Comparison of ENCODE assay signal across 9 mouse cellular contexts in genomic region chr3:89316833-89317232, GRCm38 (mm10). TPM values are rescaled to one million over a fixed set of nuclear protein-coding genes. Genes with fewer than 3 reads are reported as not detected.
A peak's percentile ranks its signal among the peaks of the same experiment; 100 is the strongest.
DNase-seq lines count a peak whose midpoint lies in the region; ATAC-seq and TF ChIP-seq lines count a peak whose summit lies in the region.
"Had no signal": no experiment of that assay in that cellular context is flagged by ENCODE, and none has a peak within 500 bp of the region (broad histone marks: within the 10 kb centered on the region; RNA-seq: fewer than 3 reads in every experiment).

No protein-coding gene starts in this region.

- in situ Hi-C loops in CH12.LX (cut with MboI; ENCODE audit: low pct_ligation_motif_present, low pct_unique_long_range_greater_than_20kb, low sequenced_read_pairs): no loop called here

- H3K4me1 ChIP-seq in CH12.LX (ENCODE audit: control insufficient read depth in 1 of 2, insufficient read depth in 2 of 2): peaks cover 31 to 61% of the 10 kb centered on the region in 2 experiments
- H3K4me1 ChIP-seq in forebrain, embryonic 12.5 days: peaks cover 65% of the 10 kb centered on the region
- H3K4me1 ChIP-seq in heart, embryonic 16.5 days (ENCODE audit: control insufficient read depth, insufficient read depth, low read length): peaks cover 51% of the 10 kb centered on the region
- no peaks in the 10 kb centered on the region; a peak in 1 of 4 replicates for H3K4me1 ChIP-seq in liver, embryonic 14.5 days (replicated peaks; ENCODE audit: control insufficient read depth in 2 of 2, insufficient read depth in 2 of 2, low read length in 1 of 2)
- H3K4me1 ChIP-seq in neural tube, embryonic 12.5 days: peaks cover 71% of the 10 kb centered on the region
- peaks cover 55% of the 10 kb centered on the region for H3K4me1 ChIP-seq in stomach, embryonic 16.5 days (ENCODE audit: control insufficient read depth, insufficient read depth, low read length)

- 3% methylated on average over 4 of the region's 4 CpGs for WGBS in forebrain, embryonic 12.5 days
- 8% methylated on average over 4 of the region's 4 CpGs for WGBS in heart, embryonic 16.5 days
- 0% methylated on average over 4 of the region's 4 CpGs for WGBS in liver, embryonic 14.5 days (ENCODE audit: insufficient replicate concordance)
- 1% methylated on average over 4 of the region's 4 CpGs for WGBS in neural tube, embryonic 12.5 days
- 2% methylated on average over 4 of the region's 4 CpGs for WGBS in stomach, embryonic 16.5 days

- no peak for TF ChIP-seq EP300 in CH12.LX (IDR thresholded peaks at IDR 0.05; ENCODE audit: low read length)
- TF ChIP-seq EP300 in liver, embryonic 14.5 days (IDR thresholded peaks at IDR 0.05; ENCODE audit: low read depth): no peak

- no peak for TF ChIP-seq POLR2A in CH12.LX (IDR thresholded peaks at IDR 0.05; ENCODE audit: low read depth, low read length)

- peak; percentile 76 for DNase-seq in CH12.LX (ENCODE audit: extremely low read depth)
- peak; percentile 59 for DNase-seq in c-Kit-positive CD71-positive TER-119-negative erythroid progenitor cells, embryonic 14.5 days (ENCODE audit: low read depth)
- DNase-seq in kidney, postnatal 14 days: peak; percentile 93
- DNase-seq in liver, embryonic 14.5 days (ENCODE audit: low read depth in 3 of 3, low spot score in 3 of 3): peak in 1 of 3 experiments; percentile 52

- H3K9ac ChIP-seq in CH12.LX (ENCODE audit: insufficient read depth, low read depth): no peak overlapping the region
- no peak overlapping the region for H3K9ac ChIP-seq in forebrain, embryonic 12.5 days
- H3K9ac ChIP-seq in heart, embryonic 16.5 days (ENCODE audit: low read length): 0 out of 2 replicates have a peak overlapping the region, but pooled peaks have one; percentile 3
- no peak overlapping the region for H3K9ac ChIP-seq in liver, embryonic 14.5 days (replicated peaks)
- 0 out of 2 replicates have a peak overlapping the region, but pooled peaks have one; percentile 26 for H3K9ac ChIP-seq in neural tube, embryonic 12.5 days
- no peak overlapping the region for H3K9ac ChIP-seq in stomach, embryonic 16.5 days (ENCODE audit: low read length)

- peaks cover 3% of the 10 kb centered on the region for H3K9me3 ChIP-seq in CH12.LX (replicated peaks; ENCODE audit: low read length)
- no peaks in the 10 kb centered on the region for H3K9me3 ChIP-seq in forebrain, embryonic 12.5 days
- no peaks in the 10 kb centered on the region for H3K9me3 ChIP-seq in heart, embryonic 16.5 days (replicated peaks; ENCODE audit: control insufficient read depth, low read length)
- no peaks in the 10 kb centered on the region for H3K9me3 ChIP-seq in liver, embryonic 14.5 days (ENCODE audit: control insufficient read depth, low read length)
- H3K9me3 ChIP-seq in neural tube, embryonic 12.5 days: no peaks in the 10 kb centered on the region
- no peaks in the 10 kb centered on the region for H3K9me3 ChIP-seq in stomach, embryonic 16.5 days (replicated peaks; ENCODE audit: control insufficient read depth, low read length)

- H3K4me2 ChIP-seq in CH12.LX (ENCODE audit: insufficient read depth, low read depth, poor library complexity, severe bottlenecking): no peak overlapping the region
- peak overlapping the region; percentile 73 for H3K4me2 ChIP-seq in forebrain, embryonic 12.5 days
- H3K4me2 ChIP-seq in heart, embryonic 16.5 days (ENCODE audit: low read depth, low read length): peak overlapping the region; percentile 75; the same call in 1 of the 2 replicates
- no peak overlapping the region for H3K4me2 ChIP-seq in liver, embryonic 14.5 days (ENCODE audit: low read depth)
- H3K4me2 ChIP-seq in neural tube, embryonic 12.5 days (replicated peaks): peak overlapping the region; percentile 61
- peak overlapping the region; percentile 70 for H3K4me2 ChIP-seq in stomach, embryonic 16.5 days (ENCODE audit: low read depth, low read length)

- TF ChIP-seq CTCF in CH12.LX (conservative IDR thresholded peaks at IDR 0.05 in 1 of 2, IDR thresholded peaks at IDR 0.05 in 1 of 2; ENCODE audit: low read depth in 2 of 2, low read length in 2 of 2): peak; percentile 79 to 96
- TF ChIP-seq CTCF in liver, embryonic 14.5 days (IDR thresholded peaks at IDR 0.05; ENCODE audit: low read depth): peak; percentile 94

- no peaks in the 10 kb centered on the region for H3K36me3 ChIP-seq in CH12.LX (replicated peaks in 1 of 2; ENCODE audit: control insufficient read depth in 1 of 2, insufficient read depth in 1 of 2, low read length in 1 of 2)
- no peaks in the 10 kb centered on the region for H3K36me3 ChIP-seq in forebrain, embryonic 12.5 days (replicated peaks)
- no peaks in the 10 kb centered on the region for H3K36me3 ChIP-seq in heart, embryonic 16.5 days (ENCODE audit: control insufficient read depth, insufficient read depth)
- H3K36me3 ChIP-seq in liver, embryonic 14.5 days (replicated peaks; ENCODE audit: control insufficient read depth, insufficient read depth, low read depth): no peaks in the 10 kb centered on the region
- H3K36me3 ChIP-seq in neural tube, embryonic 12.5 days: peaks cover 21% of the 10 kb centered on the region
- H3K36me3 ChIP-seq in stomach, embryonic 16.5 days (ENCODE audit: control insufficient read depth, insufficient read depth, low read length): no peaks in the 10 kb centered on the region

- ATAC-seq in forebrain, embryonic 12.5 days (ENCODE audit: low FRiP score): peak; percentile 45
- peak; percentile 29 for ATAC-seq in heart, embryonic 16.5 days (replicated peaks; ENCODE audit: extremely low read depth, insufficient read depth, low FRiP score)
- no peak for ATAC-seq in liver, embryonic 14.5 days (ENCODE audit: insufficient read depth)
- ATAC-seq in neural tube, embryonic 12.5 days (ENCODE audit: low FRiP score, low read depth): peak; percentile 15; the same call in 1 of the 2 replicates
- ATAC-seq in stomach, embryonic 16.5 days (ENCODE audit: insufficient read depth, low FRiP score): peak; percentile 41; the same call in 1 of the 2 replicates

- H3K27ac ChIP-seq in CH12.LX (ENCODE audit: insufficient read depth, low read depth): no peak overlapping the region
- no peak overlapping the region for H3K27ac ChIP-seq in forebrain, embryonic 12.5 days
- no peak overlapping the region for H3K27ac ChIP-seq in heart, embryonic 16.5 days (ENCODE audit: low read length)
- H3K27ac ChIP-seq in liver, embryonic 14.5 days: no peak overlapping the region
- H3K27ac ChIP-seq in neural tube, embryonic 12.5 days: no peak overlapping the region
- peak overlapping the region; percentile 63 for H3K27ac ChIP-seq in stomach, embryonic 16.5 days (ENCODE audit: low read length)

- TF ChIP-seq RAD21 in CH12.LX (IDR thresholded peaks at IDR 0.05; ENCODE audit: low read depth, low read length): peak; percentile 94

- H3K4me3 ChIP-seq in CH12.LX (replicated peaks in 1 of 3; ENCODE audit: low read depth in 2 of 3, low read length in 2 of 3, poor library complexity in 1 of 3): no peak overlapping the region
- no peak overlapping the region for H3K4me3 ChIP-seq in forebrain, embryonic 12.5 days (replicated peaks)
- no peak overlapping the region for H3K4me3 ChIP-seq in heart, embryonic 16.5 days (ENCODE audit: low read length)
- no peak overlapping the region for H3K4me3 ChIP-seq in liver, embryonic 14.5 days (ENCODE audit: insufficient read depth in 1 of 2, low read depth in 2 of 2, low read length in 2 of 2)
- H3K4me3 ChIP-seq in neural tube, embryonic 12.5 days: no peak overlapping the region
- H3K4me3 ChIP-seq in stomach, embryonic 16.5 days (replicated peaks; ENCODE audit: low read length): peak overlapping the region; percentile 42
- H3K4me3 ChIP-seq: erythroblast, embryonic 14.5 days had no signal

- H3K27me3 ChIP-seq in CH12.LX (replicated peaks): peaks cover 49% of the 10 kb centered on the region
- H3K27me3 ChIP-seq in forebrain, embryonic 12.5 days: peaks cover 61% of the 10 kb centered on the region
- peaks cover 51% of the 10 kb centered on the region for H3K27me3 ChIP-seq in heart, embryonic 16.5 days (ENCODE audit: control insufficient read depth, insufficient read depth, low read length)
- H3K27me3 ChIP-seq in liver, embryonic 14.5 days (ENCODE audit: control insufficient read depth, insufficient read depth, low read length): peaks cover 62% of the 10 kb centered on the region
- peaks cover 36% of the 10 kb centered on the region for H3K27me3 ChIP-seq in neural tube, embryonic 12.5 days (replicated peaks)
- H3K27me3 ChIP-seq in stomach, embryonic 16.5 days (ENCODE audit: control insufficient read depth, insufficient read depth, low read length): peaks cover 32% of the 10 kb centered on the region

- dilution Hi-C loops in CH12.LX (cut with MboI; ENCODE audit: extremely low pct_ligation_motif_present, extremely low pct_unique_long_range_greater_than_20kb, low sequenced_read_pairs): no loop called here

- no peaks in the 10 kb centered on the region for H3K79me2 ChIP-seq in CH12.LX (replicated peaks; ENCODE audit: control insufficient read depth, extremely low read depth, insufficient read depth, poor library complexity, severe bottlenecking)

RNA-seq across cellular contexts. Expression of gene Efna3, which starts 5.9 kb away (rescaled TPM):
- total RNA-seq in CH12.LX (2012; rRNA removed) (0.13 TPM in 1 of 2 replicates, not detected in the other), CH12.LX (2014; rRNA removed) (0.09 TPM in 1 of 2 replicates, not detected in the other)
- polyA plus RNA-seq in CH12.LX (2012; ENCODE audit: insufficient read length, low read depth): 0.19 TPM in 1 of 2 replicates, not detected in the other
- polyA plus RNA-seq in forebrain, embryonic 12.5 days (2016; fragmentation: Nextera tagmentation; extraction: Ambion mirVana): 11.9 and 14.9 TPM in 2 replicates
- 0.89 and 1.1 TPM in 2 replicates for polyA plus RNA-seq in heart, embryonic 16.5 days (2015; fragmentation: Nextera tagmentation; extraction: Ambion mirVana)
- 0.06 and 0.13 TPM in 2 replicates for polyA plus RNA-seq in liver, embryonic 14.5 days (2012; rRNA removed)
- polyA plus RNA-seq in liver, embryonic 14.5 days (2014; fragmentation: Nextera tagmentation; extraction: Ambion mirVana): 0.05 and 0.08 TPM in 2 replicates
- polyA plus RNA-seq in neural tube, embryonic 12.5 days (2016; fragmentation: Nextera tagmentation; extraction: Ambion mirVana): 51.3 and 54.7 TPM in 2 replicates
- 13.0 and 16.0 TPM in 2 replicates for polyA plus RNA-seq in stomach, embryonic 16.5 days (2015; fragmentation: Nextera tagmentation; extraction: Ambion mirVana)
- polyA plus RNA-seq: erythroblast, embryonic 14.5 days had no signal

RNA-seq across cellular contexts. Expression of gene Efna4, which starts 21.0 kb away (rescaled TPM):
- total RNA-seq in CH12.LX (2012; rRNA removed) (2.6 and 3.1 TPM in 2 replicates), CH12.LX (2014; rRNA removed) (0.76 and 1.1 TPM in 2 replicates)
- polyA plus RNA-seq in CH12.LX (2012; ENCODE audit: insufficient read length, low read depth): 1.00 and 1.1 TPM in 2 replicates
- polyA plus RNA-seq in forebrain, embryonic 12.5 days (2016; fragmentation: Nextera tagmentation; extraction: Ambion mirVana): 17.1 and 20.0 TPM in 2 replicates
- 5.2 and 7.3 TPM in 2 replicates for polyA plus RNA-seq in heart, embryonic 16.5 days (2015; fragmentation: Nextera tagmentation; extraction: Ambion mirVana)
- 0.81 and 0.92 TPM in 2 replicates for polyA plus RNA-seq in liver, embryonic 14.5 days (2012; rRNA removed)
- polyA plus RNA-seq in liver, embryonic 14.5 days (2014; fragmentation: Nextera tagmentation; extraction: Ambion mirVana): 0.62 and 0.78 TPM in 2 replicates
- 15.8 and 17.8 TPM in 2 replicates for polyA plus RNA-seq in neural tube, embryonic 12.5 days (2016; fragmentation: Nextera tagmentation; extraction: Ambion mirVana)
- polyA plus RNA-seq in stomach, embryonic 16.5 days (2015; fragmentation: Nextera tagmentation; extraction: Ambion mirVana): 15.0 and 15.5 TPM in 2 replicates
- polyA plus RNA-seq: erythroblast, embryonic 14.5 days had no signal

RNA-seq across cellular contexts. Expression of gene Adam15, which starts 33.0 kb away (rescaled TPM):
- total RNA-seq in CH12.LX (2012; rRNA removed): 31.3 and 39.1 TPM in 2 replicates
- total RNA-seq in CH12.LX (2014; rRNA removed): 5.8 and 5.9 TPM in 2 replicates
- 26.2 and 26.5 TPM in 2 replicates for polyA plus RNA-seq in CH12.LX (2012; ENCODE audit: insufficient read length, low read depth)
- 22.7 and 28.2 TPM in 2 replicates for polyA plus RNA-seq in forebrain, embryonic 12.5 days (2016; fragmentation: Nextera tagmentation; extraction: Ambion mirVana)
- 61.5 and 73.6 TPM in 2 replicates for polyA plus RNA-seq in heart, embryonic 16.5 days (2015; fragmentation: Nextera tagmentation; extraction: Ambion mirVana)
- polyA plus RNA-seq in liver, embryonic 14.5 days (2012; rRNA removed): 6.2 TPM in 2 replicates
- polyA plus RNA-seq in liver, embryonic 14.5 days (2014; fragmentation: Nextera tagmentation; extraction: Ambion mirVana): 4.0 and 4.9 TPM in 2 replicates
- 37.1 and 40.4 TPM in 2 replicates for polyA plus RNA-seq in neural tube, embryonic 12.5 days (2016; fragmentation: Nextera tagmentation; extraction: Ambion mirVana)
- 61.1 and 69.5 TPM in 2 replicates for polyA plus RNA-seq in stomach, embryonic 16.5 days (2015; fragmentation: Nextera tagmentation; extraction: Ambion mirVana)

RNA-seq across cellular contexts. Expression of gene Efna1, which starts 35.9 kb away (rescaled TPM):
- 0.59 and 0.93 TPM in 2 replicates for total RNA-seq in CH12.LX (2012; rRNA removed)
- total RNA-seq in CH12.LX (2014; rRNA removed): 0.62 and 0.70 TPM in 2 replicates
- 0.71 and 0.80 TPM in 2 replicates for polyA plus RNA-seq in CH12.LX (2012; ENCODE audit: insufficient read length, low read depth)
- 9.7 and 12.6 TPM in 2 replicates for polyA plus RNA-seq in forebrain, embryonic 12.5 days (2016; fragmentation: Nextera tagmentation; extraction: Ambion mirVana)
- polyA plus RNA-seq in heart, embryonic 16.5 days (2015; fragmentation: Nextera tagmentation; extraction: Ambion mirVana): 34.4 and 45.5 TPM in 2 replicates
- 3.6 and 3.7 TPM in 2 replicates for polyA plus RNA-seq in liver, embryonic 14.5 days (2012; rRNA removed)
- polyA plus RNA-seq in liver, embryonic 14.5 days (2014; fragmentation: Nextera tagmentation; extraction: Ambion mirVana): 2.9 TPM in 2 replicates
- polyA plus RNA-seq in neural tube, embryonic 12.5 days (2016; fragmentation: Nextera tagmentation; extraction: Ambion mirVana): 14.4 and 15.9 TPM in 2 replicates
- polyA plus RNA-seq in stomach, embryonic 16.5 days (2015; fragmentation: Nextera tagmentation; extraction: Ambion mirVana): 41.5 and 44.7 TPM in 2 replicates

RNA-seq across cellular contexts. Expression of gene Dcst2, which starts 44.9 kb away (rescaled TPM):
- total RNA-seq in CH12.LX (2012; rRNA removed) (not detected in 2 replicates), CH12.LX (2014; rRNA removed) (not detected in 2 replicates)
- polyA plus RNA-seq in CH12.LX (2012; ENCODE audit: insufficient read length, low read depth): 0.10 and 0.14 TPM in 2 replicates
- polyA plus RNA-seq in forebrain, embryonic 12.5 days (2016; fragmentation: Nextera tagmentation; extraction: Ambion mirVana): 0.13 and 0.22 TPM in 2 replicates
- polyA plus RNA-seq in heart, embryonic 16.5 days (2015; fragmentation: Nextera tagmentation; extraction: Ambion mirVana): not detected in 2 replicates
- polyA plus RNA-seq in liver, embryonic 14.5 days (2012; rRNA removed): 0.02 and 0.03 TPM in 2 replicates
- 0.04 TPM in 1 of 2 replicates, not detected in the other for polyA plus RNA-seq in liver, embryonic 14.5 days (2014; fragmentation: Nextera tagmentation; extraction: Ambion mirVana)
- 0.10 and 0.17 TPM in 2 replicates for polyA plus RNA-seq in neural tube, embryonic 12.5 days (2016; fragmentation: Nextera tagmentation; extraction: Ambion mirVana)
- 0.45 and 0.49 TPM in 2 replicates for polyA plus RNA-seq in stomach, embryonic 16.5 days (2015; fragmentation: Nextera tagmentation; extraction: Ambion mirVana)
- polyA plus RNA-seq: erythroblast, embryonic 14.5 days had no signal

Comparison
In these comparisons a context has a peak if more than half of its experiments do, and no peak if none do; other contexts are left out.
1. H3K4me2 ChIP-seq: peak in forebrain, embryonic 12.5 days (single experiment), heart, embryonic 16.5 days (single experiment), neural tube, embryonic 12.5 days (single experiment) and stomach, embryonic 16.5 days (single experiment); none in CH12.LX (single experiment) and liver, embryonic 14.5 days (single experiment).
2. H3K9ac ChIP-seq: peak in heart, embryonic 16.5 days (single experiment) and neural tube, embryonic 12.5 days (single experiment); none in CH12.LX (single experiment), forebrain, embryonic 12.5 days (single experiment), liver, embryonic 14.5 days (single experiment) and stomach, embryonic 16.5 days (single experiment).